Comparison of ENCODE assay signal across 16 mouse cellular contexts in the genomic region with DNA sequence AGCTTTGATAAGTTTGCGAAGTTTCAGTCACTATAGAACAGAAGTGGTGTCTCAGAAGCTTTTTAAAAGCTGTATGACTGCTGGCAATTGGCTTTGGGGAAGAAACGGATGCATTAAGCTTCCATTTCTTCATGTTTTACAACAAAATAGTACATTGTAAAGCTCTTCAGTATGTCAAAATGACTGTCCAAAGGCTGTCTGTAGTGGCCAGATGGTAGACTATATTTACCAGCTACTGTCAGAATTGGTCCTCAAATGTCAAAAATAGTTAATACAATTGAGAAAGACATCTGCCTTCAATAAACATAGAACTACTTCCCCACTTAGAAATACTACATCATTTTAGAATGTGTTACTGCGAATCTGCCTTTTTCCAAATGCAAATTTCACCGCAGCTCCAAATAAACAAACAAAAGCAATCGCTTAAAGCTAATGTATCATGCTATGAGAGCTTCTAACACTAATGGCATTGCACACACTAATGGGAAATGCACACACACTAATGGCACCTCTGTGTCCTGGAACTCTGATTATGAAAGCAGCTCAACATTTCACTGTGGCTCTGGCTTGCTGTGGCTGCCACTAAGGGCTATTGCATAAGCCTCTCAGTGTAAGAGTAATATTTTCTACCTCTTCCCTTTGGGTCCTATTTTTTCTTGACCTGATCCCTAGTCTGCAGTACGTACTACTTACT. TPM values are rescaled to one million over a fixed set of nuclear protein-coding genes. Genes with fewer than 3 reads are reported as not detected.
A peak's percentile ranks its signal among the peaks of the same experiment; 100 is the strongest.
DNase-seq lines count a peak whose midpoint lies in the region; ATAC-seq and TF ChIP-seq lines count a peak whose summit lies in the region.
"Had no signal": no experiment of that assay in that cellular context is flagged by ENCODE, and none has a peak within 500 bp of the region (broad histone marks: within the 10 kb centered on the region; RNA-seq: fewer than 3 reads in every experiment).

No protein-coding gene starts in this region.

- H3K4me1 ChIP-seq in hindbrain, embryonic 16.5 days (ENCODE audit: control insufficient read depth, insufficient read depth, low read depth, low read length), result no peaks in the 10 kb centered on the region
- H3K4me1 ChIP-seq in hindbrain, embryonic 12.5 days, result no peaks in the 10 kb centered on the region
- no peaks in the 10 kb centered on the region for H3K4me1 ChIP-seq in limb, embryonic 10.5 days
- H3K4me1 ChIP-seq: limb, embryonic 12.5 days; liver, embryonic 13.5 days had no signal

- no peaks in the 10 kb centered on the region for H3K9me3 ChIP-seq in hindbrain, embryonic 16.5 days (ENCODE audit: control insufficient read depth, low read length)
- no peaks in the 10 kb centered on the region for H3K9me3 ChIP-seq in hindbrain, embryonic 12.5 days (replicated peaks)
- no peaks in the 10 kb centered on the region for H3K9me3 ChIP-seq in limb, embryonic 10.5 days (replicated peaks)
- H3K9me3 ChIP-seq: limb, embryonic 12.5 days; liver, embryonic 13.5 days; megakaryocyte, embryonic 14.5 days had no signal

- peak; percentile 66 for DNase-seq in A20 (ENCODE audit: low read depth, low spot score)
- peak; percentile 20 for DNase-seq in brain, embryonic 14.5 days (ENCODE audit: low read depth)
- DNase-seq in limb, embryonic 10.5 days (ENCODE audit: low spot score), result no peak
- no peak for DNase-seq in adrenal gland, postnatal 25 days
- DNase-seq: cerebellum, adult 11-12 months; heart, adult 18-20 months; kidney, adult 18-20 months; kidney, postnatal 14 days; liver, embryonic 13.5 days had no signal

- H3K36me3 ChIP-seq in hindbrain, embryonic 16.5 days (ENCODE audit: control insufficient read depth, insufficient read depth, low read length), result no peaks in the 10 kb centered on the region
- no peaks in the 10 kb centered on the region for H3K36me3 ChIP-seq in hindbrain, embryonic 12.5 days
- H3K36me3 ChIP-seq in limb, embryonic 10.5 days, result no peaks in the 10 kb centered on the region
- H3K36me3 ChIP-seq: limb, embryonic 12.5 days; liver, embryonic 13.5 days had no signal

- no peak for TF ChIP-seq CTCF in brain, embryonic 14.5 days (IDR thresholded peaks at IDR 0.05; ENCODE audit: borderline replicate concordance, extremely low read depth, insufficient read depth, insufficient read length)

- H3K4me3 ChIP-seq in hindbrain, embryonic 16.5 days (ENCODE audit: low read length), result no peak overlapping the region
- H3K4me3 ChIP-seq in hindbrain, embryonic 12.5 days, result no peak overlapping the region
- no peak overlapping the region for H3K4me3 ChIP-seq in limb, embryonic 10.5 days
- H3K4me3 ChIP-seq: erythroblast, embryonic 14.5 days; limb, embryonic 12.5 days; liver, embryonic 13.5 days; megakaryocyte, embryonic 14.5 days had no signal

- H3K27me3 ChIP-seq in hindbrain, embryonic 16.5 days (replicated peaks; ENCODE audit: control insufficient read depth, insufficient read depth, low read length), result no peaks in the 10 kb centered on the region
- H3K27me3 ChIP-seq in hindbrain, embryonic 12.5 days, result no peaks in the 10 kb centered on the region
- no peaks in the 10 kb centered on the region for H3K27me3 ChIP-seq in limb, embryonic 10.5 days (ENCODE audit: low read depth, poor library complexity, severe bottlenecking)
- H3K27me3 ChIP-seq: limb, embryonic 12.5 days; liver, embryonic 13.5 days; megakaryocyte, embryonic 14.5 days had no signal

- H3K27ac ChIP-seq in hindbrain, embryonic 16.5 days (ENCODE audit: low read depth, low read length), result no peak overlapping the region
- no peak overlapping the region for H3K27ac ChIP-seq in hindbrain, embryonic 12.5 days
- no peak overlapping the region for H3K27ac ChIP-seq in limb, embryonic 10.5 days
- H3K27ac ChIP-seq: limb, embryonic 12.5 days; liver, embryonic 13.5 days had no signal

- peak; percentile 52; the same call in 1 of the 2 replicates for ATAC-seq in hindbrain, embryonic 16.5 days
- ATAC-seq in hindbrain, embryonic 12.5 days (ENCODE audit: low FRiP score), result no peak; the same call in 1 of the 2 replicates
- ATAC-seq in monocyte, adult 5-6 weeks (replicated peaks; ENCODE audit: insufficient number of reproducible peaks, low FRiP score, low TSS enrichment, poor library complexity, severe bottlenecking), result 0 out of 2 replicates have a peak, but pooled peaks have one; percentile 50
- ATAC-seq: forebrain, embryonic 14.5 days had no signal

- TF ChIP-seq POLR2A in brain, embryonic 14.5 days (IDR thresholded peaks at IDR 0.05; ENCODE audit: borderline replicate concordance, extremely low read depth, insufficient read depth, insufficient read length, poor library complexity, severe bottlenecking), result no peak

- no peak overlapping the region for H3K4me2 ChIP-seq in hindbrain, embryonic 16.5 days (ENCODE audit: low read length)
- H3K4me2 ChIP-seq in hindbrain, embryonic 12.5 days (replicated peaks), result no peak overlapping the region
- H3K4me2 ChIP-seq: limb, embryonic 12.5 days; liver, embryonic 13.5 days had no signal

- 80% methylated on average over 6 of the region's 6 CpGs for WGBS in hindbrain, embryonic 16.5 days
- 85% methylated on average over 6 of the region's 6 CpGs for WGBS in hindbrain, embryonic 12.5 days
- 81% methylated on average over 6 of the region's 6 CpGs for WGBS in limb, embryonic 10.5 days

- no peak overlapping the region for H3K9ac ChIP-seq in hindbrain, embryonic 16.5 days (ENCODE audit: low read depth, low read length)
- H3K9ac ChIP-seq in hindbrain, embryonic 12.5 days, result no peak overlapping the region
- H3K9ac ChIP-seq: limb, embryonic 12.5 days; liver, embryonic 13.5 days had no signal

RNA-seq across cellular contexts. Expression of gene Mbnl1, which starts 10.7 kb away (rescaled TPM):
- polyA plus RNA-seq in hindbrain, embryonic 16.5 days (2015; fragmentation: Nextera tagmentation; extraction: Ambion mirVana), result 45.0 and 54.3 TPM in 2 replicates
- 46.9 and 56.2 TPM in 2 replicates for polyA plus RNA-seq in hindbrain, embryonic 12.5 days (2016; fragmentation: Nextera tagmentation; extraction: Ambion mirVana)
- polyA plus RNA-seq in brain, embryonic 14.5 days (2012; rRNA removed), result 15.9 and 25.3 TPM in 2 replicates
- 804 to 1,126 TPM (median 952 TPM) in 3 replicates for total RNA-seq in monocyte, adult 5-6 weeks (2017)
- polyA plus RNA-seq in limb, embryonic 10.5 days (2016; fragmentation: Nextera tagmentation; extraction: Ambion mirVana), result 51.2 and 53.1 TPM in 2 replicates
- total RNA-seq in adrenal gland, postnatal 25 days (2021), result 556 and 573 TPM in 2 replicates

Comparison
In these comparisons a context has a peak if more than half of its experiments do, and no peak if none do; other contexts are left out.
1. DNase-seq: peak in A20 (single experiment) and brain, embryonic 14.5 days (single experiment); none in limb, embryonic 10.5 days (single experiment) and adrenal gland, postnatal 25 days (single experiment).